Mouse (Mus musculus) hindbrain, postnatal 0 days (tissue): ENCODE data around the gene Tfr2. TPM values are rescaled to one million over a fixed set of nuclear protein-coding genes. Genes with fewer than 3 reads are reported as not detected.

Experiments
- ATAC-seq: fragments of 200-750 bp; cut with Nextera tagmentation; 2 replicates; pipeline ENCODE4 v1.8.0; 2017; ENCODE audit warnings: mild to moderate bottlenecking, moderate TSS enrichment, moderate library complexity
- DNase-seq: peaks from one replicate; pipeline ENCODE4 v3.0.0-alpha.2; 2015; ENCODE audit warnings: low spot score
- H3K27ac ChIP-seq: fragments of 300-500 bp; sonication (generic); 2 replicates; pipeline ENCODE4 v1.5.1; 2014; ENCODE audit warnings: mild to moderate bottlenecking
- H3K27me3 ChIP-seq: fragments of 300-500 bp; sonication (generic); 2 replicates; pipeline ENCODE4 v1.6.1; 2014; ENCODE audit warnings: low read length, mixed read lengths; ENCODE audit not compliant: insufficient read depth
- H3K36me3 ChIP-seq: fragments of 300-500 bp; sonication (generic); 2 replicates; pipeline ENCODE4 v1.6.1; 2014; ENCODE audit warnings: low read length, mixed read lengths; ENCODE audit not compliant: insufficient read depth
- H3K4me1 ChIP-seq: fragments of 300-500 bp; sonication (generic); 2 replicates; pipeline ENCODE4 v1.6.1; 2014; ENCODE audit warnings: antibody characterized with exemption, low read length, mixed read lengths; ENCODE audit not compliant: insufficient read depth
- H3K4me2 ChIP-seq: fragments of 300-500 bp; sonication (generic); 2 replicates; pipeline ENCODE4 v1.6.1; 2014; ENCODE audit warnings: low read depth, mild to moderate bottlenecking, low read length, moderate library complexity, mixed read lengths
- H3K4me3 ChIP-seq: fragments of 300-500 bp; sonication (generic); 2 replicates; pipeline ENCODE4 v1.5.1; 2014; ENCODE audit warnings: low read length
- H3K9ac ChIP-seq: fragments of 300-500 bp; sonication (generic); replicated peaks from 2 replicates; pipeline ENCODE4 v1.6.1; 2014; ENCODE audit warnings: mild to moderate bottlenecking, low read length, moderate library complexity, mixed read lengths
- H3K9me3 ChIP-seq: fragments of 300-500 bp; sonication (generic); 2 replicates; pipeline ENCODE4 v1.6.1; 2016; ENCODE audit warnings: low read length, mixed read lengths
- CTCF ChIP-seq: IDR thresholded peaks from 2 replicates; pipeline ENCODE4 v1.5.1; 2016; ENCODE audit warnings: antibody characterized with exemption, control low read depth, low read depth
- WGBS: fragments of 180-500 bp; shearing (Covaris S2); extraction: QIAGEN DNeasy Blood & Tissue Kit; methylation state at CpG from one replicate; pipeline ENCODE4 v1.1.7; 2014; 5-methylcytosine and 5-hydroxymethylcytosine counted together
- polyA plus RNA-seq: library from polyadenylated mRNA; unstranded; fragments of >200 nt; fragmentation: Nextera tagmentation; extraction: Ambion mirVana; gene quantifications from 2 replicates; pipeline ENCODE4 v1.2.1, GENCODE M21; 2015
- total RNA-seq: library from RNA; depleted of rRNA; stranded (reverse); fragments of >200 nt; gene quantifications from 2 replicates; pipeline ENCODE4 v1.2.3, GENCODE M21; 2014

Tfr2 gene
- total and polyA plus RNA-seq, 2 experiments from 2014 or later = 11.1 to 13.5 TPM

- H3K4me2 ChIP-seq = no peak overlapping the region
- no peaks in the 10 kb centered on the region for H3K4me1 ChIP-seq
- H3K27me3 ChIP-seq = no peaks in the 10 kb centered on the region
- H3K4me3 ChIP-seq = no peak overlapping the region
- H3K9ac ChIP-seq = no peak overlapping the region
- no peaks in the 10 kb centered on the region for H3K9me3 ChIP-seq
- no peak overlapping the region for H3K27ac ChIP-seq
- WGBS = 78% methylated on average over 5 of the region's 5 CpGs
- TF ChIP-seq CTCF = peak; percentile 56
- no peak for ATAC-seq
- no peaks in the 10 kb centered on the region for H3K36me3 ChIP-seq
- DNase-seq = peak; percentile 38
Measured at GRCm38 (mm10) chr5:137551119-137551518, 18.5 kb upstream of the Tfr2 start.

GRCm38 (mm10) chr5:137553000-137553399, 16.6 kb upstream of the Tfr2 start:
- no peaks in the 10 kb centered on the region for H3K27me3 ChIP-seq
- H3K4me3 ChIP-seq = peak overlapping the region; percentile 60
- TF ChIP-seq CTCF = no peak
- no peaks in the 10 kb centered on the region for H3K9me3 ChIP-seq
- 21% methylated on average over 6 of the region's 6 CpGs for WGBS
- peak overlapping the region; percentile 61 for H3K9ac ChIP-seq
- H3K4me2 ChIP-seq = peak overlapping the region; percentile 56
- H3K4me1 ChIP-seq = no peaks in the 10 kb centered on the region
- H3K27ac ChIP-seq = peak overlapping the region; percentile 75
- no peak for DNase-seq
- H3K36me3 ChIP-seq = no peaks in the 10 kb centered on the region
- ATAC-seq = peak; percentile 48

- WGBS = under 1% methylated on average over 37 of the region's 37 CpGs
- H3K9ac ChIP-seq = peak within 1 kb of the TSS; percentile 61
- no peaks in the 10 kb centered on the region for H3K4me1 ChIP-seq
- no peaks in the 10 kb centered on the region for H3K9me3 ChIP-seq
- H3K36me3 ChIP-seq = no peaks in the 10 kb centered on the region
- peak within 1 kb of the TSS; percentile 56 for H3K4me2 ChIP-seq
- no peaks in the 10 kb centered on the region for H3K27me3 ChIP-seq
- peak within 1 kb of the TSS; percentile 60 for H3K4me3 ChIP-seq
- ATAC-seq (peak; percentile 96), DNase-seq (peak; percentile 96)
- no peak for TF ChIP-seq CTCF
- peak within 1 kb of the TSS; percentile 75 for H3K27ac ChIP-seq
Measured at GRCm38 (mm10) chr5:137553411-137553837, 16.2 kb upstream of the Tfr2 start, which contains the start of gene Actl6b. Actl6b (plus strand) TSS chr5:137553517.

- Histone ChIP-seq H3K27me3 (no peaks in the 10 kb centered on the region), H3K9me3 (no peaks in the 10 kb centered on the region), H3K4me3 (peak overlapping the region; percentile 60), H3K27ac (peak overlapping the region; percentile 75; the same call in 1 of the 2 replicates), H3K4me1 (no peaks in the 10 kb centered on the region), H3K36me3 (no peaks in the 10 kb centered on the region), H3K4me2 (peak overlapping the region; percentile 56), H3K9ac (peak overlapping the region; percentile 61)
- 39% methylated on average over 11 of the region's 11 CpGs for WGBS
- DNase-seq (no peak), ATAC-seq (peak; percentile 52)
- no peak for TF ChIP-seq CTCF
Measured at GRCm38 (mm10) chr5:137553898-137554297, 15.7 kb upstream of the Tfr2 start.

GRCm38 (mm10) chr5:137561556-137561955, 8.1 kb upstream of the Tfr2 start:
- Histone ChIP-seq H3K36me3 (peaks cover 7% of the 10 kb centered on the region; the same call in 1 of the 2 replicates), H3K4me3 (no peak overlapping the region), H3K9me3 (no peaks in the 10 kb centered on the region), H3K27ac (no peak overlapping the region), H3K4me1 (no peaks in the 10 kb centered on the region), H3K4me2 (no peak overlapping the region), H3K27me3 (no peaks in the 10 kb centered on the region), H3K9ac (no peak overlapping the region)
- ATAC-seq = no peak
- 47% methylated on average over 6 of the region's 6 CpGs for WGBS
- no peak for TF ChIP-seq CTCF
- DNase-seq = no peak

- Histone ChIP-seq H3K9ac (no peak overlapping the region), H3K9me3 (no peaks in the 10 kb centered on the region), H3K4me1 (no peaks in the 10 kb centered on the region), H3K4me2 (no peak overlapping the region), H3K27ac (no peak overlapping the region), H3K27me3 (no peaks in the 10 kb centered on the region), H3K4me3 (no peak overlapping the region), H3K36me3 (peaks cover 7% of the 10 kb centered on the region; the same call in 1 of the 2 replicates)
- no peak for DNase-seq
- no peak for TF ChIP-seq CTCF
- 67% methylated on average over 10 of the region's 10 CpGs for WGBS
- no peak for ATAC-seq
Measured at GRCm38 (mm10) chr5:137562965-137563364, 6.7 kb upstream of the Tfr2 start.

- Histone ChIP-seq H3K9me3 (no peaks in the 10 kb centered on the region), H3K4me1 (no peaks in the 10 kb centered on the region), H3K27ac (no peak overlapping the region), H3K4me3 (no peak overlapping the region), H3K36me3 (peaks cover 7% of the 10 kb centered on the region; the same call in 1 of the 2 replicates), H3K9ac (no peak overlapping the region), H3K4me2 (no peak overlapping the region), H3K27me3 (no peaks in the 10 kb centered on the region)
- no peak for TF ChIP-seq CTCF
- DNase-seq (no peak), ATAC-seq (no peak)
- WGBS = 54% methylated on average over 6 of the region's 6 CpGs
Measured at GRCm38 (mm10) chr5:137565744-137566143, 3.9 kb upstream of the Tfr2 start.
